Mouse (Mus musculus): Measurements from ENCODE around the gene Hpn. TPM values are rescaled to one million over a fixed set of nuclear protein-coding genes. Genes with fewer than 3 reads are reported as not detected.
A peak's percentile ranks its signal among the peaks of the same experiment; 100 is the strongest.

Gene Hpn
- polyA plus RNA-seq, 1 experiment from 2014 or later, result 10.8 TPM

GRCm38 (mm10) chr7:31063074-31063560, 52.0 kb downstream of the Hpn start:
- Histone ChIP-seq H3K4me2 (no peak overlapping the region), H3K9me3 (ENCODE audit: low read depth, low read length) (no peaks in the 10 kb centered on the region), H3K9ac (no peak overlapping the region), H3K4me1 (ENCODE audit: insufficient read depth) (no peaks in the 10 kb centered on the region; the same call in 1 of the 2 replicates), H3K4me3 (ENCODE audit: low read depth, low read length) (no peak overlapping the region), H3K27ac (ENCODE audit: low read depth) (no peak overlapping the region), H3K27me3 (ENCODE audit: insufficient read depth, low read length) (no peaks in the 10 kb centered on the region), H3K36me3 (ENCODE audit: insufficient read depth) (no peaks in the 10 kb centered on the region)
- TF ChIP-seq CTCF (IDR thresholded peaks at IDR 0.05; ENCODE audit: low read depth), result no peak
- DNase-seq, result no peak
- ATAC-seq (ENCODE audit: insufficient read depth), result no peak
- 76% methylated on average over 12 of the region's 12 CpGs for WGBS

DNA sequence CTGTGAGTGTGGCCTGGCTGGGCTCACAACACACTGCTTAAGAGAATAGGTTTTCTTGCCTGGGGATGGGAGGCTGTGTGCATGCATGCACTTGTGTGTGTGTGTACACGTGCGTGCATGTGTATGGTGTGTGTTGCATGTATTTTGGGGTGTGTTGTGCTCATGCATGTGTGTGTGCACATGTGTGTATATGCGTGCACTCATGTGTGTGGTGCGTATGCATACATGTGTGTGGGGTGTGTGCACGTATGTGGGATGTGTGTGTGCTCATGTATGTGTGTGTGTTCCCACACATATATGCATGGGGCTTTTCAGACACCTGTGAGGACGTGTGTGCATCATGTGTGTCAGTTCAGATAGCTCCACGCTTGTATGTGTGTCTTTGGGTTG, 54.5 kb downstream of the Hpn start:
- no peak overlapping the region for H3K9ac ChIP-seq
- H3K27ac ChIP-seq (ENCODE audit: low read depth), result no peak overlapping the region
- H3K4me2 ChIP-seq, result no peak overlapping the region
- 82% methylated on average over 7 of the region's 7 CpGs for WGBS
- H3K4me1 ChIP-seq (ENCODE audit: insufficient read depth), result no peaks in the 10 kb centered on the region
- no peak for DNase-seq
- no peaks in the 10 kb centered on the region for H3K27me3 ChIP-seq (ENCODE audit: insufficient read depth, low read length)
- no peaks in the 10 kb centered on the region for H3K9me3 ChIP-seq (ENCODE audit: low read depth, low read length)
- H3K4me3 ChIP-seq (ENCODE audit: low read depth, low read length), result no peak overlapping the region
- H3K36me3 ChIP-seq (ENCODE audit: insufficient read depth), result no peaks in the 10 kb centered on the region
- no peak for ATAC-seq (ENCODE audit: insufficient read depth)
- TF ChIP-seq CTCF (IDR thresholded peaks at IDR 0.05; ENCODE audit: low read depth), result no peak

DNA sequence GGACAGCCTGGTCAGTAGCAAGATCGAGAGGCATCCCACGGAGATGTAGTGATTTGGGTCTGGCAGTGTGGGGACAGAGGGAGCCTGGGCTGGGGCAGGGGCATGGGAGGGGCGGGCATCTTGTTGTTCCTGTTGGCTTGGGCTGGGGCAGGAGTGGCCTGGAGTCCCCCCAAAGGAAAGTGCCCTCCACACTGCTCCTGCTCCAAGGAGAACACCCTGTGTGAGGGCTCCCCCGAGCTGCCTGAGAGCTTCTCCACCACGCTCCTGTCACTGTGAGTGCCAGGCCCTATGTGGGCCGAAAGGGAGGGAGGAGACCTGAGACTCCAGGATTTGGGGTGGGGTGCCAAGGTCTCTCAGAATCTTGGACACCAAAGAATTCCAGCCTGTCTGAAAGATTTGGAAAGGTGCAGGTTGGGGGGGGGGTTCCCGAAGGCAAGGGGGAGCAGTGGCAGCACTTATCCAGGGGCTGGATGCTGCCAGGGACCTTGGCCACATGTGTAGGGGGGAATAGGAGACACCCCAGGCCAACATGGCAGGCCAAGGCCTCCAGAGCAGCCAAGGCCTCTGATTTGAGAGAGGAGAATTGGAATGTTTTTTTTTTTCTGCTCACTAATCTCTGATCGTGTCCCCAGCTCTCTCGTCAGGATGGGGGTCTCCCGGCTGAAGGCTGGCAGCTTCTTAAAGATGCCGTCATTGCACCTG, 55.0 kb downstream of the Hpn start:
- H3K27me3 ChIP-seq (ENCODE audit: insufficient read depth, low read length), result no peaks in the 10 kb centered on the region
- no peaks in the 10 kb centered on the region for H3K9me3 ChIP-seq (ENCODE audit: low read depth, low read length)
- no peak overlapping the region for H3K4me3 ChIP-seq (ENCODE audit: low read depth, low read length)
- no peak overlapping the region for H3K4me2 ChIP-seq
- DNase-seq, result no peak
- 63% methylated on average over 11 of the region's 11 CpGs for WGBS
- TF ChIP-seq CTCF (IDR thresholded peaks at IDR 0.05; ENCODE audit: low read depth), result no peak
- H3K36me3 ChIP-seq (ENCODE audit: insufficient read depth), result no peaks in the 10 kb centered on the region
- no peak for ATAC-seq (ENCODE audit: insufficient read depth)
- H3K9ac ChIP-seq, result no peak overlapping the region
- H3K27ac ChIP-seq (ENCODE audit: low read depth), result no peak overlapping the region
- H3K4me1 ChIP-seq (ENCODE audit: insufficient read depth), result no peaks in the 10 kb centered on the region

- H3K9me3 ChIP-seq (ENCODE audit: low read depth, low read length), result no peaks in the 10 kb centered on the region
- ATAC-seq (ENCODE audit: insufficient read depth) (peak; percentile 35), DNase-seq (peak; percentile 86)
- H3K27me3 ChIP-seq (ENCODE audit: insufficient read depth, low read length), result 0 out of 2 replicates have a peak, but pooled peaks cover 1% of the 10 kb centered on the region
- no peaks in the 10 kb centered on the region for H3K36me3 ChIP-seq (ENCODE audit: insufficient read depth)
- H3K27ac ChIP-seq (ENCODE audit: low read depth), result no peak within 1 kb of the TSS
- TF ChIP-seq CTCF (IDR thresholded peaks at IDR 0.05; ENCODE audit: low read depth), result peak; percentile 98
- peaks cover 5% of the 10 kb centered on the region for H3K4me1 ChIP-seq (ENCODE audit: insufficient read depth)
- WGBS, result 2% methylated on average over 2 of the region's 2 CpGs
- no peak within 1 kb of the TSS for H3K9ac ChIP-seq
- no peak within 1 kb of the TSS for H3K4me3 ChIP-seq (ENCODE audit: low read depth, low read length)
- no peak within 1 kb of the TSS for H3K4me2 ChIP-seq
Observed at GRCm38 (mm10) chr7:31059108-31059507, 56.0 kb downstream of the Hpn start, which contains the start of gene Lgi4. Gene Lgi4, plus strand, starts transcription at chr7:31059342.

GRCm38 (mm10) chr7:31058211-31058610, 56.9 kb downstream of the Hpn start:
- H3K4me3 ChIP-seq (ENCODE audit: low read depth, low read length), result no peak overlapping the region
- no peak overlapping the region for H3K27ac ChIP-seq (ENCODE audit: low read depth)
- peaks cover 10% of the 10 kb centered on the region; the same call in 1 of the 2 replicates for H3K27me3 ChIP-seq (ENCODE audit: insufficient read depth, low read length)
- no peak overlapping the region for H3K4me2 ChIP-seq
- no peak overlapping the region for H3K9ac ChIP-seq
- DNase-seq (no peak), ATAC-seq (ENCODE audit: insufficient read depth) (no peak)
- no peaks in the 10 kb centered on the region for H3K36me3 ChIP-seq (ENCODE audit: insufficient read depth)
- H3K4me1 ChIP-seq (ENCODE audit: insufficient read depth), result peaks cover 14% of the 10 kb centered on the region
- 77% methylated on average over 6 of the region's 6 CpGs for WGBS
- H3K9me3 ChIP-seq (ENCODE audit: low read depth, low read length), result no peaks in the 10 kb centered on the region
- no peak for TF ChIP-seq CTCF (IDR thresholded peaks at IDR 0.05; ENCODE audit: low read depth)

DNA sequence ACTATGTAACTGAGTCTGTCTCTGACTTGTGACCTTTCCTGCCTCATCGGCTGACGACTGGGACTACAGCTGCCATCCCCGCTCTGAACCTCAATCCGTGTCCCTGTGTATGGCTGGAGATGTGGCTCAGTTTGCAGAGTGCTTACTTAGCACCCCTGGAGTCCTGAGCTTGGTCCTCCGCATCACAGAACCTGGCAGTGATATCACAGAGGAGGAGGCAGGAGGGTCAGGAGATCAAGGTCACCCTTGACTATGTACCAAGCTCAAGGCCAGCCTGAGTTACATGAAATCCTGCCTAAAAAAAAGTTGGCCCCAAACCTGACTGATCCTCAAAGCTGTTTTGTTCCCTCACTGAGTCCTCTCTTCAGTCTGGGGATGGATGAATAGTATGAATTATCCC, 57.4 kb downstream of the Hpn start:
- DNase-seq (no peak), ATAC-seq (ENCODE audit: insufficient read depth) (no peak)
- 57% methylated on average over 5 of the region's 5 CpGs for WGBS
- Histone ChIP-seq H3K27ac (ENCODE audit: low read depth) (no peak overlapping the region), H3K4me1 (ENCODE audit: insufficient read depth) (peaks cover 17% of the 10 kb centered on the region), H3K27me3 (ENCODE audit: insufficient read depth, low read length) (peaks cover 15% of the 10 kb centered on the region), H3K36me3 (ENCODE audit: insufficient read depth) (no peaks in the 10 kb centered on the region), H3K9me3 (ENCODE audit: low read depth, low read length) (no peaks in the 10 kb centered on the region), H3K9ac (no peak overlapping the region), H3K4me3 (ENCODE audit: low read depth, low read length) (no peak overlapping the region), H3K4me2 (no peak overlapping the region)
- TF ChIP-seq CTCF (IDR thresholded peaks at IDR 0.05; ENCODE audit: low read depth), result no peak

DNA sequence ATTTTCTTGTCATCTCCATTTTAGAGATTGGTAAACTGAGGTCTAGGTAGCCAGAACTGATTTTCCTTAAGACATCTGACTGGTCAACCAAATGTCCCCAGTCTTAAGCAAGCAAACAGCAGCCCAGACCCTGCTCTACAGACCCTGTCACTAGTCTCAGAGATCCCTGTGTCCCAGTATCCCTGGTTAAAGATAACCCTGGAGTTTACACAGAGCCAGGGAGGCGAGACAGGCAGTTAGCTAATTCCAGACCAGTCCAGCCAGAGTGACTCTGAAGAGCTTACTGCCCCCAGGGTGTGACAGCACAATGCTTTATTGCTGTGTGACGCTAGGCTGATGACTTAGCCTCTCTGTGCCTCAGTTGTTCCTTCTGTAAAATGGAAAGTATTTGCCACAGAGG, 58.0 kb downstream of the Hpn start, which contains the start of gene Fxyd1:
TSS of gene Fxyd1 (minus strand) at position 129 of the 400 bp plus-strand sequence.
- Histone ChIP-seq H3K36me3 (ENCODE audit: insufficient read depth) (no peaks in the 10 kb centered on the region), H3K27ac (ENCODE audit: low read depth) (peak within 1 kb of the TSS; percentile 68; the same call in 1 of the 2 replicates), H3K9ac (no peak within 1 kb of the TSS), H3K27me3 (ENCODE audit: insufficient read depth, low read length) (peaks cover 22% of the 10 kb centered on the region), H3K4me2 (no peak within 1 kb of the TSS; the same call in 1 of the 2 replicates), H3K4me1 (ENCODE audit: insufficient read depth) (peaks cover 20% of the 10 kb centered on the region), H3K9me3 (ENCODE audit: low read depth, low read length) (no peaks in the 10 kb centered on the region), H3K4me3 (ENCODE audit: low read depth, low read length) (no peak within 1 kb of the TSS)
- TF ChIP-seq CTCF (IDR thresholded peaks at IDR 0.05; ENCODE audit: low read depth), result no peak
- ATAC-seq (ENCODE audit: insufficient read depth) (no peak), DNase-seq (no peak)
- WGBS, result 59% methylated on average over 2 of the region's 2 CpGs
